16 mouse cellular contexts compared by ENCODE assay signal in the genomic region with DNA sequence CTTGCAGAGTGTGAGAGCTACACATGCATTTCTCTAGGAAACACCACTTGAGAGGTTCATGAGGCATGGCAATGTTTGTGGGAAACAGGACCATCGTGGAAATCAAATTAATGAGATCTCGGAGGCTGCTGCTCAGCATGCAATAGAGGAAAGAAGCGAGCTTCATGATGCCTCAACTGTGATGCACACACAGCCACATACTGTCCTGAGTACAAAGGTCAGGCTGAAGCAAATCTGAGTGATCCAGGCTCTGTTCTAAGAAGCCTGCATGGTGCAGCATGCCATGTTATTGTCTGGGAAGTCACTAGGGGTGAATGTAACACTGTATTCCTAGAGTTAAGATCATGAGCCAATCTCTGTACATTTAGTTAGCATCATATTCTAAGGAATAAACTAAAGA.
DNase-seq lines count a peak whose midpoint lies in the region; ATAC-seq and TF ChIP-seq lines count a peak whose summit lies in the region.
"Had no signal": no experiment of that assay in that cellular context is flagged by ENCODE, and none has a peak within 500 bp of the region (broad histone marks: within the 10 kb centered on the region; RNA-seq: fewer than 3 reads in every experiment).

No protein-coding gene starts in this region.

- H3K9ac ChIP-seq in embryonic facial prominence, embryonic 13.5 days = no peak overlapping the region
- H3K9ac ChIP-seq in heart, embryonic 16.5 days (ENCODE audit: low read length) = no peak overlapping the region
- H3K9ac ChIP-seq in heart, adult 2 months (ENCODE audit: low read depth, low read length) = no peak overlapping the region
- H3K9ac ChIP-seq in limb, embryonic 13.5 days = no peak overlapping the region
- no peak overlapping the region for H3K9ac ChIP-seq in hindbrain, embryonic 16.5 days (ENCODE audit: low read depth, low read length)
- H3K9ac ChIP-seq: midbrain, embryonic 15.5 days had no signal

- no peak for ATAC-seq in embryonic facial prominence, embryonic 13.5 days (ENCODE audit: insufficient number of reproducible peaks, insufficient read depth, low FRiP score, low TSS enrichment, low read depth)
- no peak for ATAC-seq in heart, embryonic 16.5 days (replicated peaks; ENCODE audit: extremely low read depth, insufficient read depth, low FRiP score)
- no peak for ATAC-seq in limb, embryonic 13.5 days (ENCODE audit: low FRiP score, low read depth)
- 0 out of 2 replicates have a peak, but pooled peaks have one; percentile 14 for ATAC-seq in hindbrain, embryonic 16.5 days
- ATAC-seq: CD4-positive, CD25-positive, alpha-beta regulatory T cell, adult 4 months; midbrain, embryonic 15.5 days had no signal

- no peaks in the 10 kb centered on the region for H3K9me3 ChIP-seq in embryonic facial prominence, embryonic 13.5 days
- no peaks in the 10 kb centered on the region for H3K9me3 ChIP-seq in embryonic facial prominence, embryonic 10.5 days
- H3K9me3 ChIP-seq in heart, embryonic 16.5 days (replicated peaks; ENCODE audit: control insufficient read depth, low read length) = no peaks in the 10 kb centered on the region
- H3K9me3 ChIP-seq in limb, embryonic 13.5 days = no peaks in the 10 kb centered on the region
- no peaks in the 10 kb centered on the region for H3K9me3 ChIP-seq in limb, embryonic 10.5 days (replicated peaks)
- H3K9me3 ChIP-seq in hindbrain, embryonic 16.5 days (ENCODE audit: control insufficient read depth, low read length) = no peaks in the 10 kb centered on the region
- H3K9me3 ChIP-seq: G1E; midbrain, embryonic 15.5 days had no signal

- TF ChIP-seq POLR2A in heart, adult 2 months (IDR thresholded peaks at IDR 0.05; ENCODE audit: insufficient read depth, low read depth, low read length) = no peak

- H3K36me3 ChIP-seq in embryonic facial prominence, embryonic 13.5 days = no peaks in the 10 kb centered on the region; the same call in 1 of the 2 replicates
- H3K36me3 ChIP-seq in embryonic facial prominence, embryonic 10.5 days (replicated peaks) = no peaks in the 10 kb centered on the region
- peaks cover 13% of the 10 kb centered on the region for H3K36me3 ChIP-seq in heart, embryonic 16.5 days (ENCODE audit: control insufficient read depth, insufficient read depth)
- H3K36me3 ChIP-seq in heart, adult 2 months (ENCODE audit: control insufficient read depth, insufficient read depth, low read length) = peaks cover 8% of the 10 kb centered on the region
- H3K36me3 ChIP-seq in limb, embryonic 13.5 days = no peaks in the 10 kb centered on the region
- no peaks in the 10 kb centered on the region for H3K36me3 ChIP-seq in limb, embryonic 10.5 days
- H3K36me3 ChIP-seq in hindbrain, embryonic 16.5 days (ENCODE audit: control insufficient read depth, insufficient read depth, low read length) = peaks cover 4% of the 10 kb centered on the region; the same call in 1 of the 2 replicates
- H3K36me3 ChIP-seq: midbrain, embryonic 15.5 days had no signal

- intact Hi-C loops in heart, adult 2 months (cut with DNase I) = no loop called here

- no peaks in the 10 kb centered on the region for H3K79me2 ChIP-seq in heart, adult 2 months (replicated peaks; ENCODE audit: control insufficient read depth, insufficient read depth, low read length)

- peaks cover 30% of the 10 kb centered on the region for H3K4me1 ChIP-seq in embryonic facial prominence, embryonic 13.5 days
- peaks cover 4% of the 10 kb centered on the region; the same call in 1 of the 2 replicates for H3K4me1 ChIP-seq in embryonic facial prominence, embryonic 10.5 days
- H3K4me1 ChIP-seq in heart, embryonic 16.5 days (ENCODE audit: control insufficient read depth, insufficient read depth, low read length) = peaks cover 36% of the 10 kb centered on the region
- peaks cover 5% of the 10 kb centered on the region; the same call in 1 of the 2 replicates for H3K4me1 ChIP-seq in heart, adult 2 months (ENCODE audit: control insufficient read depth, insufficient read depth, low read length)
- peaks cover 43% of the 10 kb centered on the region for H3K4me1 ChIP-seq in limb, embryonic 13.5 days
- peaks cover 17% of the 10 kb centered on the region for H3K4me1 ChIP-seq in limb, embryonic 10.5 days
- H3K4me1 ChIP-seq in hindbrain, embryonic 16.5 days (ENCODE audit: control insufficient read depth, insufficient read depth, low read depth, low read length) = peaks cover 5% of the 10 kb centered on the region; the same call in 1 of the 2 replicates
- H3K4me1 ChIP-seq: midbrain, embryonic 15.5 days had no signal

- H3K4me2 ChIP-seq in embryonic facial prominence, embryonic 13.5 days = no peak overlapping the region
- H3K4me2 ChIP-seq in heart, embryonic 16.5 days (ENCODE audit: low read depth, low read length) = no peak overlapping the region
- no peak overlapping the region for H3K4me2 ChIP-seq in limb, embryonic 13.5 days (replicated peaks)
- no peak overlapping the region for H3K4me2 ChIP-seq in hindbrain, embryonic 16.5 days (ENCODE audit: low read length)
- H3K4me2 ChIP-seq: midbrain, embryonic 15.5 days had no signal

- H3K4me3 ChIP-seq in embryonic facial prominence, embryonic 13.5 days = no peak overlapping the region
- H3K4me3 ChIP-seq in embryonic facial prominence, embryonic 10.5 days = no peak overlapping the region
- H3K4me3 ChIP-seq in heart, embryonic 16.5 days (ENCODE audit: low read length) = no peak overlapping the region
- H3K4me3 ChIP-seq in heart, adult 2 months = no peak overlapping the region
- no peak overlapping the region for H3K4me3 ChIP-seq in limb, embryonic 13.5 days
- no peak overlapping the region for H3K4me3 ChIP-seq in limb, embryonic 10.5 days
- H3K4me3 ChIP-seq in hindbrain, embryonic 16.5 days (ENCODE audit: low read length) = no peak overlapping the region
- H3K4me3 ChIP-seq: midbrain, embryonic 15.5 days had no signal

- H3K27me3 ChIP-seq in embryonic facial prominence, embryonic 13.5 days = no peaks in the 10 kb centered on the region
- no peaks in the 10 kb centered on the region for H3K27me3 ChIP-seq in embryonic facial prominence, embryonic 10.5 days (replicated peaks; ENCODE audit: low read depth, poor library complexity, severe bottlenecking)
- H3K27me3 ChIP-seq in heart, embryonic 16.5 days (ENCODE audit: control insufficient read depth, insufficient read depth, low read length) = no peaks in the 10 kb centered on the region
- no peaks in the 10 kb centered on the region for H3K27me3 ChIP-seq in heart, adult 2 months (ENCODE audit: control insufficient read depth, insufficient read depth, low read length)
- no peaks in the 10 kb centered on the region for H3K27me3 ChIP-seq in limb, embryonic 13.5 days
- H3K27me3 ChIP-seq in limb, embryonic 10.5 days (ENCODE audit: low read depth, poor library complexity, severe bottlenecking) = no peaks in the 10 kb centered on the region
- no peaks in the 10 kb centered on the region for H3K27me3 ChIP-seq in hindbrain, embryonic 16.5 days (replicated peaks; ENCODE audit: control insufficient read depth, insufficient read depth, low read length)
- H3K27me3 ChIP-seq: midbrain, embryonic 15.5 days had no signal

- 81% methylated on average over 3 of the region's 3 CpGs for WGBS in embryonic facial prominence, embryonic 13.5 days
- 88% methylated on average over 3 of the region's 3 CpGs for WGBS in embryonic facial prominence, embryonic 10.5 days
- 83% methylated on average over 3 of the region's 3 CpGs for WGBS in heart, embryonic 16.5 days
- 90% methylated on average over 3 of the region's 3 CpGs for WGBS in heart, adult 2 months
- WGBS in limb, embryonic 13.5 days = 74% methylated on average over 3 of the region's 3 CpGs
- WGBS in limb, embryonic 10.5 days = 83% methylated on average over 3 of the region's 3 CpGs
- 42% methylated on average over 3 of the region's 3 CpGs for WGBS in hindbrain, embryonic 16.5 days

- H3K27ac ChIP-seq in embryonic facial prominence, embryonic 13.5 days = peak overlapping the region; percentile 82
- H3K27ac ChIP-seq in embryonic facial prominence, embryonic 10.5 days (replicated peaks) = no peak overlapping the region
- H3K27ac ChIP-seq in heart, embryonic 16.5 days (ENCODE audit: low read length) = peak overlapping the region; percentile 55
- H3K27ac ChIP-seq in heart, adult 2 months = no peak overlapping the region
- H3K27ac ChIP-seq in limb, embryonic 13.5 days = peak overlapping the region; percentile 15; the same call in 1 of the 2 replicates
- no peak overlapping the region for H3K27ac ChIP-seq in limb, embryonic 10.5 days
- H3K27ac ChIP-seq in hindbrain, embryonic 16.5 days (ENCODE audit: low read depth, low read length) = no peak overlapping the region
- H3K27ac ChIP-seq: midbrain, embryonic 15.5 days had no signal

- no peak for DNase-seq in embryonic facial prominence, embryonic 10.5 days (ENCODE audit: low spot score)
- DNase-seq in heart, adult 2 months = no peak
- no peak for DNase-seq in limb, embryonic 10.5 days (ENCODE audit: low spot score)
- no peak for DNase-seq in spleen, postnatal 4 days (ENCODE audit: low spot score in 2 of 2)
- DNase-seq: cerebellum, adult 9-10 months; gastrocnemius, postnatal 10 days; layer of hippocampus, postnatal 36 days; lung, adult 18-20 months; thymus, postnatal 25 days had no signal

- TF ChIP-seq EP300 in heart, adult 2 months (IDR thresholded peaks at IDR 0.05; ENCODE audit: insufficient read depth, low read depth, low read length) = no peak

- no peak for TF ChIP-seq CTCF in heart, adult 2 months (IDR thresholded peaks at IDR 0.05)

Comparison
In these comparisons a context has a peak if more than half of its experiments do, and no peak if none do; other contexts are left out.
1. H3K27ac ChIP-seq: peak in embryonic facial prominence, embryonic 13.5 days (single experiment), heart, embryonic 16.5 days (single experiment) and limb, embryonic 13.5 days (single experiment); none in embryonic facial prominence, embryonic 10.5 days (single experiment), heart, adult 2 months (single experiment), limb, embryonic 10.5 days (single experiment) and hindbrain, embryonic 16.5 days (single experiment).